Mouse (Mus musculus) heart, postnatal 14 days (tissue): ENCODE measurements around the gene C87414. TPM values are rescaled to one million over a fixed set of nuclear protein-coding genes. Genes with fewer than 3 reads are reported as not detected.
"Not testable (repeated sequence)": the region's sequence is repeated elsewhere in the genome, so short reads cannot be mapped to it uniquely, and the experiment has no call there.

Experiments used
- DNase-seq, 2 experiments: peaks; one replicate each; pipeline ENCODE4 v3.0.0; 2021 to 2022
- intact Hi-C: fragments of 180-260 bp; cut with DNase I; formaldehyde crosslinking; loops from one replicate; pipeline ENCODE4 v1.15.1; 2025
- long read RNA-seq, 2 experiments: library from polyadenylated mRNA; stranded (forward); transcript quantifications; one replicate each; pipeline ENCODE4 v2.0.0; 2021
- total RNA-seq, 2 experiments: library from RNA; stranded (reverse); gene quantifications; 2 replicates each; pipeline ENCODE4 v1.2.3; 2021

The C87414 gene
- not detected for total RNA-seq
- long read RNA-seq, experiment 1: 0 reads
- long read RNA-seq, experiment 2: 0 reads

DNA sequence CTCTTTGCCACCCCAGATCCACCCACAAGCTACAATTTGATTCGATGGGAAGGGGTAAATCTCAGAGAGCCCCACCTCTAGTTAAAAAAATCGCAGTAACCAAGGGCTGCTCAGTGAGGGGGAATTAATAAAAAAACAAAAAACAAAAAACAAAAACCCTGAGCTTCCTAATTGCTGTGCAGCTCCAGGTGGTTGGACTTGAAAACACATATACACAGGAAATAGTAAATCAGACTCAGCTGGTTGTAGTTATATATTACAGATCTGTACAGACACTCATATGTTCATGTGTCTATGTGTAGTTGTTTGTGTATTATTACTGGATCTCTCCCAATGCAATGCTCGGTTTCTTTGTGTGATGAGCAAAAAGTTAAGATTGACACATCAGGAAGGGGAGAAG is at the start of gene C87414:
Gene C87414, minus strand, starts transcription at position 101 of the 400 bp plus-strand sequence.
- DNase-seq, intact Hi-C loops: not testable (repeated sequence)

DNA sequence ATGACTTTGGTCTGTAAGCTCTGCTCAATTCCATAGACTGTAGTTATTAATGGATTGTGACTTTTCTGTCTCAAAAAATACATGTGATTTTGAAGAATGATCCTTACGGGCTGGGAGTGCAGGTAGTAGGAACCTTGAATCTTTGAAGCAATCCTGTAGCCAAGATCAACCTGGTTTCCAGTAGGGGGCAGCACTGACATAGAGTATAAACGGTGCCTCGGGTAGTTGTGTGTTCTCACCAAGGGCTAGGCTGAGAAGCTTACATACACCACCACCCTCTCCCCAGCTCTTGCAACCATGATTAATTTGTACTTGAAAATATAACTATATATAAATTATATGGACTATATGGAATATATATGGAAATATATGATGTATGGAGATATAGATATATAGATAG is 13.3 kb upstream of the C87414 start:
- intact Hi-C loops, DNase-seq: not testable (repeated sequence)

Other genes starting within 250 kb of the C87414 start
- not detected for gene Gm16427, start 131.4 kb downstream of the C87414 start, total RNA-seq
- gene Gm7792, start 172.2 kb upstream of the C87414 start, total RNA-seq: not detected